Mouse (Mus musculus) heart, embryonic 13.5 days (tissue): ENCODE results near the gene Enpp3. TPM values are rescaled to one million over a fixed set of nuclear protein-coding genes. Genes with fewer than 3 reads are reported as not detected.

Experiments
- ATAC-seq: fragments of 200-750 bp; cut with Nextera tagmentation; 2 replicates; pipeline ENCODE4 v1.8.0; 2017; ENCODE audit warnings: moderate TSS enrichment; ENCODE audit not compliant: insufficient number of reproducible peaks, low FRiP score, low TSS enrichment; ENCODE audit errors: extremely low read depth
- H3K27ac ChIP-seq: fragments of 300-500 bp; sonication (generic); replicated peaks from 2 replicates; pipeline ENCODE4 v1.5.1; 2015; ENCODE audit warnings: moderate library complexity, mild to moderate bottlenecking, inconsistent platforms
- H3K27me3 ChIP-seq: fragments of 300-500 bp; sonication (generic); replicated peaks from 2 replicates; pipeline ENCODE4 v1.6.1; 2015; ENCODE audit warnings: mild to moderate bottlenecking, inconsistent platforms
- H3K36me3 ChIP-seq: fragments of 300-500 bp; sonication (generic); 2 replicates; pipeline ENCODE4 v1.6.1; 2015; ENCODE audit warnings: mild to moderate bottlenecking, inconsistent platforms
- H3K4me1 ChIP-seq: fragments of 300-500 bp; sonication (generic); 2 replicates; pipeline ENCODE4 v1.6.1; 2015; ENCODE audit warnings: inconsistent platforms
- H3K4me2 ChIP-seq: fragments of 300-500 bp; sonication (generic); 2 replicates; pipeline ENCODE4 v1.6.1; 2015; ENCODE audit warnings: inconsistent platforms, mild to moderate bottlenecking, moderate library complexity
- H3K4me3 ChIP-seq: fragments of 300-500 bp; sonication (generic); 2 replicates; pipeline ENCODE4 v1.5.1; 2015; ENCODE audit warnings: moderate library complexity, mild to moderate bottlenecking, inconsistent platforms
- H3K9ac ChIP-seq: fragments of 300-500 bp; sonication (generic); 2 replicates; pipeline ENCODE4 v1.6.1; 2015; ENCODE audit warnings: inconsistent platforms, mild to moderate bottlenecking, moderate library complexity
- H3K9me3 ChIP-seq: fragments of 300-500 bp; sonication (generic); 2 replicates; pipeline ENCODE4 v1.6.1; 2016; ENCODE audit warnings: inconsistent platforms
- WGBS: fragments of 180-500 bp; shearing (Covaris S2); methylation state at CpG from one replicate; pipeline ENCODE4 v1.1.7; 2015; ENCODE audit warnings: mixed read lengths; 5-methylcytosine and 5-hydroxymethylcytosine counted together
- polyA plus RNA-seq: library from polyadenylated mRNA; unstranded; fragments of >200 nt; fragmentation: Nextera tagmentation; extraction: Ambion mirVana; gene quantifications from 2 replicates; pipeline ENCODE4 v1.2.1, GENCODE M21; 2015

The Enpp3 gene
- polyA plus RNA-seq, 1 experiment from 2014 or later: 2.1 TPM

GRCm38 (mm10) chr10:24834634-24835371, 7.8 kb downstream of the Enpp3 start:
- Histone ChIP-seq H3K4me2 (peak overlapping the region; percentile 61), H3K9me3 (no peaks in the 10 kb centered on the region), H3K27ac (no peak overlapping the region), H3K36me3 (no peaks in the 10 kb centered on the region), H3K4me1 (peaks cover 22% of the 10 kb centered on the region), H3K4me3 (peak overlapping the region; percentile 33), H3K9ac (no peak overlapping the region), H3K27me3 (no peaks in the 10 kb centered on the region)
- no peak for ATAC-seq
- WGBS: 15% methylated on average over 4 of the region's 4 CpGs

DNA sequence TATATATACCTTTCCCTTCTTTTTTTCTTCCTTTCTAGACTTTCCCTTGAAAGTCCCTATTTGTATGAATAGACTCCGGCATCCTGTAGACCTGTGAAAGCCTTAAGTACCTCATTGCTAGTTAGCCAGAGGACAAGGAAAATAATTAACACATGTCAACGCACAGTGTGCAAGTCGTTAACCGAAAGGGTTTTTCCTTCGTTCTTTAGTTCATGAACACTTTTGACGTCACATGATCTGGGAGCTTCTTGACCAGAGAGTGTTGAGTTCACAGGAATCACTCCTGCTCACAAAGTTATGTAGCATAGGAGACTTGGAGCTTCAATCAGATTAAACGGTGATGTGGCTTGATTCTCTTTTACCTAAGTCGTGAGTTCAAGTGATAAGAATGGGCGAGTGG, 10.3 kb downstream of the Enpp3 start:
- H3K36me3 ChIP-seq: no peaks in the 10 kb centered on the region
- H3K4me1 ChIP-seq: peaks cover 22% of the 10 kb centered on the region
- no peak overlapping the region for H3K4me3 ChIP-seq
- no peak overlapping the region for H3K27ac ChIP-seq
- H3K9ac ChIP-seq: no peak overlapping the region
- no peak overlapping the region for H3K4me2 ChIP-seq
- WGBS: 86% methylated on average over 9 of the region's 9 CpGs
- H3K27me3 ChIP-seq: no peaks in the 10 kb centered on the region
- no peak for ATAC-seq
- H3K9me3 ChIP-seq: no peaks in the 10 kb centered on the region

DNA sequence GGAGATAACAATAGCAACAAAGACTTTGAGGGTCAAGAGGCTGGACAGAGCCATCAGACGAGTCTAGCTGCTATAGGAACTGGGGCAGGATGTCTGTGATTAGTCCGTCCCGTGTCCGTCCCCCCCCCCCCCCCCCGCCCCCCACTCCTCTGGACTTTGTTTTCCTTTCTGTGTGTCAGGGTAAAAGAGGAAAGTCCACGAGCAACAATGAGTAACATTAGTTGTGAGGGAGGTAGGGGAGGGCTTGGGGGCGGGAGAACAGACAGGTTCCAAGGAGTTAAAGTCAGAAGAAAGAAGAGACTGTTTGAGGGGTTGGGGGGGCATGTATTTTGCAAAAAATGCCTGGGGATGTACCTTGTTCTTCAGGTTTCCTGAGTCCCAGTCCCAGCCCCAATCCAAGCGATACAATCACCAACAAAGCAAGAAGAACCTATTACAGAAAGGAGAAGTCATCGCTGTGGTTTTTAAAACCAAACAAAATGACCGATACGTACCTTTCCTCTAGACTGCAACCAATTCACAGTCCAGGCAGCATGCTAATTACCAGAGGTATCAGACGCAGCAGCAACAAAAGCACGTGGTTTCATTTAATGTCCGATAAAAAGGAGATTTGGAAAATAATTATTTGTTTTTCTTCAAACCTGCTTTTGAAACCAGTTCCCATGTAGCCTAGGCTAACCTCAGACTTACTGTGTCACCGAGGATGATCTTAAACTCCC, 11.1 kb downstream of the Enpp3 start:
- Histone ChIP-seq H3K36me3 (no peaks in the 10 kb centered on the region), H3K4me2 (no peak overlapping the region), H3K9me3 (no peaks in the 10 kb centered on the region), H3K4me3 (no peak overlapping the region), H3K4me1 (peaks cover 20% of the 10 kb centered on the region), H3K27ac (no peak overlapping the region), H3K27me3 (no peaks in the 10 kb centered on the region), H3K9ac (no peak overlapping the region)
- WGBS: 59% methylated on average over 15 of the region's 15 CpGs
- ATAC-seq: no peak

DNA sequence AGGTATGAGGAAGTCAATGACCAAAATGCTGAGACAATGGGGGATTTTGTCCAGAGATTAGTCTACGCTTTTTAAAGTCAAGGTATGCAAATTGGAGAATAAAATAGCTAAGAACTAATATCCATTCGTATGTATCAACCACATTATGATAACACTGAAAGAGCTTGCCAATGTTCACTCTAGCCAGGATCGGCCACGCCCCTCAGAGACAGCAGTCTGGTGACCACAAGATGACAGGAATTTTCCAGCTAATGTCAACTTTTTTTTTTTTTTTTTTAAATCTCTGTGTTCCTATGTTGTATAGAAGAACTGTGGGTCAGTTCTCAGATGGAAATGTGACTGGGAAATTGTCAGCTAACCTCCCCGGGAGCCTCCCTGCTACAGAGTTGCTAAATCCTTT, 12.2 kb downstream of the Enpp3 start:
- H3K27ac ChIP-seq: no peak overlapping the region
- ATAC-seq: no peak
- no peaks in the 10 kb centered on the region for H3K9me3 ChIP-seq
- no peak overlapping the region for H3K4me2 ChIP-seq
- no peak overlapping the region for H3K4me3 ChIP-seq
- H3K36me3 ChIP-seq: no peaks in the 10 kb centered on the region
- no peak overlapping the region for H3K9ac ChIP-seq
- WGBS: 75% methylated on average over 5 of the region's 5 CpGs
- H3K27me3 ChIP-seq: no peaks in the 10 kb centered on the region
- peaks cover 16% of the 10 kb centered on the region for H3K4me1 ChIP-seq

DNA sequence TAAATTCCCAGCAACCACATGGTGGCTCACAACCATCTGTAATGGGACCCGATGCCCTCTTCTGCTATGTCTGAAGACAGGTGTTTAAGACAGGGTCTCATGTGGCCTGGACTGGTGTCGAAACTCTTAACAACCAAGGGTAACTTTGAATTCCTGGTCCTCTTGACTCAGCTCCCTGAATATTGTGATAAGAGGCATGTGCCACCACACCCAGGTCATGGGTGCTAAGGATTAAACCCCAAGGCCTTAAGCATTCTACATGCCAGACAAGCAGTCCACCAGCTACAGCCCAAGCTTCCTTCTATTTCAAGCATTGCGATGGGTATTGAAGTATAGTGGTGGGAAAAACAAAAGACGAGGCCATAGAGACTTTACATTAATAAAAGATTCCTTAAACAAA, 14.5 kb downstream of the Enpp3 start:
- no peak overlapping the region for H3K4me3 ChIP-seq
- no peaks in the 10 kb centered on the region for H3K9me3 ChIP-seq
- no peak overlapping the region for H3K4me2 ChIP-seq
- H3K4me1 ChIP-seq: peaks cover 10% of the 10 kb centered on the region; the same call in 1 of the 2 replicates
- H3K9ac ChIP-seq: no peak overlapping the region
- 77% methylated on average over 4 of the region's 4 CpGs for WGBS
- no peak overlapping the region for H3K27ac ChIP-seq
- ATAC-seq: no peak
- H3K36me3 ChIP-seq: no peaks in the 10 kb centered on the region
- H3K27me3 ChIP-seq: no peaks in the 10 kb centered on the region

DNA sequence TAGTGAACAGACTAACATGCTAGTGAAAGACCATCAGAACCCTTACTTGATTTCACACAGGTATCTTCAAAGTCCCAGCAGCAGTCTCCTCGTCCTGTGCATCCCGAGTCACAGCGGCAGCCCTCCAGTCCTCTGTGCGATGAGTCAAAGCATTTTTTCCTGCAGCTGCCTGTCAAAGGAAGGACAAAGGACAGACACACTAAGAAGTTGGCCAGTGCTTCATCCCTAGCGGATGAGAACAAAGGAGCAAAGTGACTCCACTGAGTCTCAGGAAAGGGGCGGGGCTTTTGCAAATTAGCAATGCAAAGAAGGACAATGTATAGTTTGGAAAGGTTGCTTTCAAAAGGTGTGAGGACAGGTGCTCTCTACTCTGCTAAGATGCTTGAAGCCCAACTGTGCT, 16.5 kb downstream of the Enpp3 start:
- no peak overlapping the region for H3K4me3 ChIP-seq

DNA sequence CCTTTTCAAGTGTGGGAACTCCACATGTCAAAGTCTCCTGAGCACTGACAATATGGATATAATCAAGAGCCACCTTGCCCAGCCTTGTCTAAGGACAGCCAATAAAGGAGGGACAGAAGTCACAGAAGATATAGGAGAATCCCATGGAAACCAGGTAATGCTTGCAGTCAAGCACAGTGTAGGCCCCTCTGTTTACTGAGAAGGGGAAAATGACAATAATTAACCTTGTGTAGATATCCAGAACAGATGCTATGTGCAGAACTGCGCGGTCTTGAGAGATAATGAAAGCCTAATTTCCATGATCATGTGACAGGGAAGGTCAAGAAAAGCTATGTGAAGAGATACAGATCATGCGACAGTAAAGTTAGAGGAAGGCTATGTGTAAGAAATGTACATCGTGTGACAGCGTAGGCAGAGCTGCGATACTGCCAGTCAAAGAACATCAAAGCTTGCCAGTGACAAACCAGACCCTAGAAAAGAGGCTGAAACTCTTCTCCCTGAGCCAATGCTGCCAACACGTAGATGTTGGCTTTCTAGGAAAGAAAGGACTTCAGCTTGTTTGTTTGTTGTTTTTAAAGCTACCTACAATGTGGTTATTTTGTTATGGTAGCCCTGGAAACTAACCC, 17.1 kb downstream of the Enpp3 start:
- Histone ChIP-seq H3K4me2 (no peak overlapping the region), H3K4me1 (peaks cover 10% of the 10 kb centered on the region; the same call in 1 of the 2 replicates), H3K4me3 (no peak overlapping the region), H3K27me3 (no peaks in the 10 kb centered on the region), H3K27ac (no peak overlapping the region), H3K9me3 (no peaks in the 10 kb centered on the region), H3K36me3 (no peaks in the 10 kb centered on the region), H3K9ac (no peak overlapping the region)
- no peak for ATAC-seq
- 76% methylated on average over 7 of the region's 7 CpGs for WGBS

More for the DNA sequence above, 16.5 kb downstream of the Enpp3 start:
- no peaks in the 10 kb centered on the region for H3K36me3 ChIP-seq
- H3K9me3 ChIP-seq: no peaks in the 10 kb centered on the region
- WGBS: 29% methylated on average over 6 of the region's 6 CpGs
- H3K27ac ChIP-seq: no peak overlapping the region
- H3K4me2 ChIP-seq: no peak overlapping the region
- H3K4me1 ChIP-seq: peaks cover 10% of the 10 kb centered on the region; the same call in 1 of the 2 replicates
- H3K9ac ChIP-seq: no peak overlapping the region
- ATAC-seq: no peak
- H3K27me3 ChIP-seq: no peaks in the 10 kb centered on the region

DNA sequence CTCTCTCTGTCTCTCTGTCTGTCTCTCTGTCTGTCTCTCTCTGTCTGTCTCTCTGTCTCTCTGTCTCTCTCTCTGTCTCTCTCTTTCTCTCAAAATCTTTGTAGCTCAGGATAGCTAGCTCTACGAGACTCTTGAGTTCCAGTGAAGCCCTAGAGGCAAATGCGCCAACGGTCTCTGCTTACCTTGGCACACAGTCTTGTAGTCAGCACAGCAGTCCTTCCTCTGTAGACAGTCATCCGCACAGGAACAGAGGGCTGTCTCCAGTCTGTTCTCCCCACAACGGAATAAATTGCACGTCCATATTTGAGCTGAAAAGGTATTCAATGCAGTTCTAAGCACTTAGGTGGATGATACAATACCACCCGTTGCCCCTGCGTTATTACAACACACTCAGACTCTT, 18.0 kb downstream of the Enpp3 start:
- peaks cover 10% of the 10 kb centered on the region; the same call in 1 of the 2 replicates for H3K4me1 ChIP-seq
- ATAC-seq: no peak
- 74% methylated on average over 8 of the region's 8 CpGs for WGBS
- H3K36me3 ChIP-seq: no peaks in the 10 kb centered on the region
- no peak overlapping the region for H3K9ac ChIP-seq
- H3K27ac ChIP-seq: no peak overlapping the region
- no peak overlapping the region for H3K4me2 ChIP-seq
- no peak overlapping the region for H3K4me3 ChIP-seq
- H3K9me3 ChIP-seq: no peaks in the 10 kb centered on the region
- H3K27me3 ChIP-seq: no peaks in the 10 kb centered on the region

DNA sequence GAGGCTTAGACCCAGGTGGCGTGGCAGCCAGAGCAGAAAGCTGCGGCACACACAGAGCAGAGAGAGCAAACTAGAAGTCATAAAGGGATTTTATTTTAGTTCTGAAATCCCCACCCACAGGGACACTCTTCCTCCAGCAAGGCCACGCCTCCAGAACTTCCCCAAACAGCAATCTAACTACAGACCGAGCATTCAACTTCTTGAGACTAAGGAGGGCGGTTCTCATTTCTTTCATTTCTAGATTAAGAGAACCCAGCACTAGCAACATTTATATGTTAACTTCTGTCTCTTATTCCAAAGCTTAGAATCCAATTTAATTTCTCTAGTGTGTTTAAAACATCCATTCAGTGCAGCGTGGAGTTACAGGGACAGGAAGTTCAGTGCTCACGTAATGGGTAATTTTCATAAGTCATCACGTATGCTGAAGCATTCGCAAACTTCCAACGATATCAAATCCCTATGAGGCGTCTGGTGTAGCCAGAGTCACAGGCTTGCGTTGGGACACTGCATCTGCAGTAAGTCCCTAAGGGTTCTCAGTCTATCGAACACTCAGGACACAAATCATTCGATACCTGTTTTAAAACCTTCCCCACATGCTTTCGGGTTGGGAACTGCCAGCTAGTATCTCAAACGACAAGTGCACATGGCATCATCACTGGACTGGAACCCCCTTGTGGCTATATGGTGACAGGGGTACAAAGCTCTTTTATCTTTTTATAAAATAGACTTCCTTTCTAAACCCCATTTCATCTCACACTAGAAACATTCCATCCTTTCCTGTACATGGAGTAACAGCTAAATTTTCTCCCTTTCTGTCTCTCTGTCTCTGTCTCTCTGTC, 18.7 kb downstream of the Enpp3 start:
- H3K27me3 ChIP-seq: no peaks in the 10 kb centered on the region
- 0 out of 2 replicates have a peak overlapping the region, but pooled peaks have one; percentile 0 for H3K27ac ChIP-seq
- no peak overlapping the region for H3K4me3 ChIP-seq
- H3K4me2 ChIP-seq: peak overlapping the region; percentile 1; the same call in 1 of the 2 replicates
- no peaks in the 10 kb centered on the region for H3K9me3 ChIP-seq
- H3K36me3 ChIP-seq: no peaks in the 10 kb centered on the region
- no peak for ATAC-seq
- no peak overlapping the region for H3K9ac ChIP-seq
- 71% methylated on average over 16 of the region's 16 CpGs for WGBS
- peaks cover 10% of the 10 kb centered on the region; the same call in 1 of the 2 replicates for H3K4me1 ChIP-seq

DNA sequence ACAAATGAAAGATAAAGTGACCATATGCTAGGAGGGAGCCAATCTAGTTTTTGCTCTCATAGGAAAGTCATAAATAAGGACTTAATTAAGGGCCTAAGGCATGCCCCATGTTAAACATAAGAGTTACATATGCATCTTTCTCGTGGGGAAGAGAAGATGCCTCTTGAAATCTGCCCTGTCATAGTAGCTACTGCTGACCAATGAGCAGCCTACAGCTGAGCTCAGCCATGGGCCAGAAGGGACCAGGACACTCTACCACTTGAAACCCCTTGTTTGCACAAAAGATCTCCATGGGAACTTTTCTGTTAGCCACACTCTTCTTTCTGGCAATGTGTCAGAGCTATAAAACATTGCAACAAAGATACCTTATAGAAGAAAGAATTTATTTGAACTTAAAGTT, 19.4 kb downstream of the Enpp3 start:
- Histone ChIP-seq H3K36me3 (no peaks in the 10 kb centered on the region), H3K27me3 (no peaks in the 10 kb centered on the region), H3K4me1 (peaks cover 10% of the 10 kb centered on the region; the same call in 1 of the 2 replicates), H3K27ac (no peak overlapping the region), H3K9me3 (no peaks in the 10 kb centered on the region), H3K9ac (no peak overlapping the region), H3K4me3 (no peak overlapping the region), H3K4me2 (0 out of 2 replicates have a peak overlapping the region, but pooled peaks have one; percentile 1)
- 39% methylated on average over 1 of the region's 1 CpGs for WGBS
- no peak for ATAC-seq

- no peak overlapping the region for H3K4me2 ChIP-seq
- peaks cover 10% of the 10 kb centered on the region; the same call in 1 of the 2 replicates for H3K4me1 ChIP-seq
- 62% methylated on average over 1 of the region's 1 CpGs for WGBS
- H3K36me3 ChIP-seq: no peaks in the 10 kb centered on the region
- H3K9ac ChIP-seq: no peak overlapping the region
- ATAC-seq: no peak
- no peak overlapping the region for H3K27ac ChIP-seq
- H3K4me3 ChIP-seq: no peak overlapping the region
- no peaks in the 10 kb centered on the region for H3K27me3 ChIP-seq
- no peaks in the 10 kb centered on the region for H3K9me3 ChIP-seq
Observed at GRCm38 (mm10) chr10:24822842-24823241, 19.8 kb downstream of the Enpp3 start.
